ENCODE assay signal across 1 mouse cellular context in the genomic region with DNA sequence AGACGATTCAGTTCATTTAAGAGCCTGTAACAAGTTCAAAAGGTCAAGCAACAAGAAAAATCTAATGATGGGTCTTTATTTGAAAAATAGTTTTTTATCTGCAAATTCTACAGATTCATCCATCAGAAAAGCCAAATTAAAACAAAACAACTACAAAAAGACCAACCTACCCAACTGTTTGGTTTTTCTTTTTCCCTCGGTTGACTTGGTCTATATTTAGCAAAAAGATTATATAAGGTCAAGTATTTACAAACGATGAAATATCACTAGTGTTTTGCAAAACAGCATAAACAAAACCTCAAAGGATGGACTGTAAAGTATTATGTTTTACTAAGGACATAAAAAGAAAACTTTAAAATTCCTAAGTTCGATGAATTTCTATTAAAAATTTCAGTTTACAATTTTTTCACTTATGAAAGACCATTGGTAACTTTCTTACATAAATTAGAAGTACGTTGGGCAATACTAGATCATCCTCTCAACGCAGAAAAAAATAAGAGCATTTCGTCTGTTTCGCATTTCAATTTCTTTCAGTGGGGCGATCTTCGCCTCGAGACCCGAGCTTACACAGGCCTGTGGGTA.
TF ChIP-seq lines count a peak whose summit lies in the region.

No protein-coding gene starts in this region.

TF ChIP-seq in CH12.LX, 34 proteins besides CTCF, POLR2A, EP300 and RAD21 (continued from another document):
- no peak for TF ChIP-seq RCOR1 (conservative IDR thresholded peaks at IDR 0.05; ENCODE audit: low read depth, low read length)
- TF ChIP-seq ZC3H11A (IDR thresholded peaks at IDR 0.05; ENCODE audit: low read depth, low read length), result no peak
- 0 out of 2 replicates have a peak, but pooled peaks have one; percentile 6 for TF ChIP-seq ETS1 (conservative IDR thresholded peaks at IDR 0.05; ENCODE audit: low read depth, low read length)
- TF ChIP-seq NRF1 (IDR thresholded peaks at IDR 0.05; ENCODE audit: low read depth, low read length), result no peak
- TF ChIP-seq CHD2 (IDR thresholded peaks at IDR 0.05; ENCODE audit: low read length), result peak; percentile 20; the same call in 1 of the 2 replicates
TF ChIP-seq in CH12.LX: peak in this region for 7.
